Mouse (Mus musculus) megakaryocyte, embryonic 14.5 days (primary cell): ENCODE results near the gene Sept5.

Experiments used
- FLI1 ChIP-seq: IDR thresholded peaks from 2 replicates; pipeline ENCODE4 v1.6.1; 2012; ENCODE audit warnings: low read length, inconsistent platforms, mixed read lengths
- GATA1 ChIP-seq: IDR thresholded peaks from 3 replicates; pipeline ENCODE4 v1.6.1; 2012; ENCODE audit warnings: mixed read lengths, low read length, inconsistent platforms, borderline replicate concordance

GRCm38 (mm10) chr16:18643406-18643998, 13.7 kb upstream of the Sept5 start:
- TF ChIP-seq GATA1 (no peak), FLI1 (no peak)
